Mouse (Mus musculus) heart, adult 2 months (tissue): ENCODE results near the gene Zfp710. TPM values are rescaled to one million over a fixed set of nuclear protein-coding genes. Genes with fewer than 3 reads are reported as not detected.

Experiments used
- DNase-seq, 2 experiments: peaks; one replicate each; pipeline ENCODE4 v3.0.0; 2021
- H3K27ac ChIP-seq: fragments of 200-600 bp; 2 replicates; pipeline ENCODE4 v1.8.1; 2022
- H3K27me3 ChIP-seq: fragments of 200-500 bp; 2 replicates; pipeline ENCODE4 v1.6.1; 2012; ENCODE audit warnings: mild to moderate bottlenecking, low read length, inconsistent platforms, mixed read lengths; ENCODE audit not compliant: control insufficient read depth, insufficient read depth
- H3K36me3 ChIP-seq: fragments of 200-500 bp; 2 replicates; pipeline ENCODE4 v1.6.1; 2012; ENCODE audit warnings: low read length, inconsistent platforms; ENCODE audit not compliant: control insufficient read depth, insufficient read depth
- H3K4me1 ChIP-seq: fragments of 200-500 bp; 2 replicates; pipeline ENCODE4 v1.6.1; 2011; ENCODE audit warnings: low read length; ENCODE audit not compliant: control insufficient read depth, insufficient read depth
- H3K4me3 ChIP-seq: fragments of 200-600 bp; 2 replicates; pipeline ENCODE4 v1.8.1; 2022
- H3K79me2 ChIP-seq: fragments of 200-500 bp; replicated peaks from 2 replicates; pipeline ENCODE4 v1.6.1; 2012; ENCODE audit warnings: mild to moderate bottlenecking, inconsistent platforms, low read length, moderate library complexity, mixed read lengths; ENCODE audit not compliant: control insufficient read depth, insufficient read depth
- H3K9ac ChIP-seq: fragments of 200-500 bp; 2 replicates; pipeline ENCODE4 v1.6.1; 2012; ENCODE audit warnings: low read depth, mild to moderate bottlenecking, control low read depth, inconsistent platforms, low read length, mixed read lengths
- CTCF ChIP-seq: fragments of 200-600 bp; IDR thresholded peaks from 2 replicates; pipeline ENCODE4 v1.8.1; 2022; ENCODE audit warnings: antibody characterized with exemption, mild to moderate bottlenecking, moderate library complexity
- EP300 ChIP-seq: fragments of 200-500 bp; IDR thresholded peaks from 2 replicates; pipeline ENCODE4 v1.6.1; 2011; ENCODE audit warnings: low read depth, low read length, control low read depth; ENCODE audit not compliant: insufficient read depth
- POLR2A ChIP-seq: fragments of 200-500 bp; IDR thresholded peaks from 2 replicates; pipeline ENCODE4 v1.6.1; 2011; ENCODE audit warnings: mild to moderate bottlenecking, low read depth, low read length, control low read depth; ENCODE audit not compliant: insufficient read depth
- WGBS: fragments of 180-500 bp; shearing (Covaris S2); methylation state at CpG from one replicate; pipeline ENCODE4 v1.1.7; 2018; 5-methylcytosine and 5-hydroxymethylcytosine counted together
- intact Hi-C: fragments of 180-260 bp; cut with DNase I; formaldehyde crosslinking; loops from one replicate; pipeline ENCODE4 v1.15.1; 2025
- polyA plus RNA-seq: library from polyadenylated mRNA; depleted of rRNA; stranded (reverse); fragments of >200 nt; gene quantifications from 2 replicates; pipeline ENCODE4 v1.2.3, GENCODE M21; 2012
- total RNA-seq, 2 experiments: library from RNA; stranded (reverse); gene quantifications; 2 replicates each; pipeline ENCODE4 v1.2.3; 2021

Zfp710 gene
- total and polyA plus RNA-seq, 3 experiments = 26.9 to 33.4 (median 32.2) TPM

DNA sequence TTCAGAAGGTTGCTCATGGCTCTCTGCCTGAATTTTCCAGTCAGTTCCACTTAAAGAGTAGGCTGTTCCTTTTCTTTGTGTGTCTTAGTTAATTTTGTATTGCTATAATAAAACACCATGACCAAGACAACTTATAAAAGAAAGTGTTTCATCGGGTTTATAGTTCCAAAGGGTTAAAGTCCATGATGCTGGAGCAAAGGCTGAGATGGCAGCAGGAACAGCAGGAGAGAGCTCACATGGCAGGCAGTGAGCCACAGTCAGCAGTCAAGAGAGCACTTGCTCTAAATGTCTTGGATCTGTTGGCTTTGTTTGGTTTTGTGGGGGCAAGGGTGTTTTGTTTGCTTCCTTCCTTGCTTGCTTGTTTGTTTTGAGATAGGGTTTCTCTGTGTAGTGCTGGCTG lies 26.9 kb upstream of the Zfp710 start:
- no peak for TF ChIP-seq POLR2A
- no peak for TF ChIP-seq CTCF
- TF ChIP-seq EP300 = no peak
- intact Hi-C loops = no loop called here
- Histone ChIP-seq H3K36me3 (no peaks in the 10 kb centered on the region), H3K27ac (no peak overlapping the region), H3K4me1 (no peaks in the 10 kb centered on the region), H3K9ac (no peak overlapping the region), H3K27me3 (no peaks in the 10 kb centered on the region), H3K4me3 (no peak overlapping the region), H3K79me2 (no peaks in the 10 kb centered on the region)
- no peak for DNase-seq
- WGBS = 86% methylated on average over 1 of the region's 1 CpGs

DNA sequence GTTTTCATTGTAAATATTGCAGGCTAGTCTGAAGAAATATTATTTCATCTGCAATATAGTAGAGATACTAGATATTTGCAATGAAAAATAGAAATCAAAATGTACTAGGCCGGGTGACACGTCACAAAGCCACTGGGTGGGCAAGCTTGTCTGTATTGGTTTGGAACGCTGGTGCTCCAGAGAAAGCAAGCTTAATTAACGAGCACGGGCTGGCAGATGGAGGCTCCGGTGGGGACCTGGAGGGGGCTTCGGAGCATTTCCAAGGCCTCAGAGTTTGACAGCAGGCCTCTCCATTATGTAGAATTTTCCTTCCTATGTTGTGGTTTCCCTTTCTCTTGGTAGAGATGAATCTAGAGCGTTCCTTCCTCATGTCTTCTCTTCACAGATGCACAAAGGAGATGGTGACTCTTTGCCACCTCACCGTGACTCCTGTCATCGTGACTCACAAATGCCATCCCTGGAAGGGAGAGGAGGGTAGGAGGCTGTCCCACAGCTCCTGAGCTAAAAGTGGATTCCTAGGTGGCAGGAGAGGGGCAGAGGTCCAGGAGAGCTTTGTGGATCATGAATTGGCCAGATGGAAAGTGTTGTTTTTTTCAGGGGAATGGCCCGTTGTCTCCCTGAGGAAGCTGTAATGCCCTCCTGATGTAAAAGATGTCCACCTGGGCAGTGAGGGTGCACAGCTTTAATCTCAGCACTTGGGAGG lies 22.1 kb upstream of the Zfp710 start:
- Histone ChIP-seq H3K36me3 (no peaks in the 10 kb centered on the region), H3K79me2 (no peaks in the 10 kb centered on the region), H3K4me3 (no peak overlapping the region), H3K4me1 (no peaks in the 10 kb centered on the region), H3K27me3 (no peaks in the 10 kb centered on the region; the same call in 1 of the 2 replicates), H3K27ac (no peak overlapping the region), H3K9ac (no peak overlapping the region)
- WGBS = 89% methylated on average over 11 of the region's 11 CpGs
- intact Hi-C loops = no loop called here
- TF ChIP-seq POLR2A = no peak
- no peak for DNase-seq

DNA sequence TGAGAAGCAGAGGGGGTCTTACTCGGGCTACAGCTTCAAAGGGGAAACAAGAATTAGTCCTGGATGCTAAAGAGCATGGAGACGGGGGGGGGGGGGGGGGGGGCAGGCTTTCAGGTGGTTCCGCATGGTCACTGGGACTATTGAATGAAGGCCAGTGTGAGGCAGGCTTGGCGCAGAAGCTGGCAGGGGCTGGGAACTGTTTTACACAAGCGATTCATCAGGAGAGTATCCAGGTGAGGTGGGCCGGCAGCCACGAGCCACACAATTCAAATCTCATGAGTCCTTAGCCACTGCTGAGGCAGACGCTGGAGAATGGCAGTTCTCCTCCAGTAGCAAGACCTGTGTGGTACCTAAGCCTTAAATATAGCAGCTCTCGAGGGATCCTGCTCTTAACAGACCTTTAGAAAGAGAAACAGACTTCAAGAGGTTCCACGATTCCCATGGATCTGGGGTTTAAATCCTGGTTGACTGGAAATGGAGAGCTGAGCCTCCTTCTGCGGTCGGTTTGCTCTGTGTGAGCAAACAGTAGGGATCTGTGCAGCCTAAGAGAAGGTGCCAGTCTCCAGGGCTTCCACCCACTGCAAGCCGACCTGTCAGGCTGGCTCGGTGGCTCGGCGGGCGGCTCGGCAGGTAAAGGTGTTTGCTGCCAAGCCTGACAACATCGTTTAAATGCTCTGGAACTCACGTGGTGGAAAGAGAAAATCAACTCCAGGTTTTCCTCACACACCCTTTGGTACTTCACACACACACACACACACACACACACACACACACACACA lies 19.6 kb upstream of the Zfp710 start:
- Histone ChIP-seq H3K27ac (no peak overlapping the region), H3K27me3 (no peaks in the 10 kb centered on the region; the same call in 1 of the 2 replicates), H3K4me3 (no peak overlapping the region), H3K79me2 (no peaks in the 10 kb centered on the region), H3K9ac (no peak overlapping the region), H3K4me1 (no peaks in the 10 kb centered on the region), H3K36me3 (no peaks in the 10 kb centered on the region)
- DNase-seq = no peak
- no peak for TF ChIP-seq EP300
- no peak for TF ChIP-seq POLR2A
- no peak for TF ChIP-seq CTCF
- 60% methylated on average over 19 of the region's 20 CpGs for WGBS
- intact Hi-C loops = no loop called here

GRCm38 (mm10) chr7:80010680-80011079 lies 13.9 kb upstream of the Zfp710 start:
- Histone ChIP-seq H3K27me3 (no peaks in the 10 kb centered on the region), H3K9ac (no peak overlapping the region), H3K79me2 (no peaks in the 10 kb centered on the region), H3K4me1 (peaks cover 2% of the 10 kb centered on the region; the same call in 1 of the 2 replicates), H3K27ac (no peak overlapping the region), H3K36me3 (no peaks in the 10 kb centered on the region), H3K4me3 (no peak overlapping the region)
- 70% methylated on average over 5 of the region's 5 CpGs for WGBS
- intact Hi-C loops = no loop called here
- TF ChIP-seq CTCF (no peak), EP300 (no peak), POLR2A (no peak)
- DNase-seq = no peak

DNA sequence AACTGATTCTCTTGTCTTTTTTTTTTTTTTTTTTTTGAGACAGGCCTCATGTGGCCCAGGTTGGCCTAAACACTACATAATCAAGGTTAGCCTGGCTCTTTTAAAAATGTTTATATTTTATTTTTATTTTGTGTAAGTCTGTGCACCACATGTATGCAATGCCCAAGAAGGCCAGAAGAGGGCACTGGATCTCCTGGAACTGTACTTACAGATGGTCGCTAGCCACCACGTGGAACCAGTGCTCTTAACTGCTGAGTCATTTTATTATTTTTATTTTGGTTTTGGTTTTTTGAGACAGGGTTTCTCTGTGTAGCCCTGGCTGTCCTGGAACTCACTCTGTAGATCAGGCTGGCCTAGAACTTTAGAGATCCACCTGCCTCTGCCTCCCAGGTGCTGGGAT lies 13.1 kb upstream of the Zfp710 start:
- intact Hi-C loops = no loop called here
- Histone ChIP-seq H3K4me3 (no peak overlapping the region), H3K79me2 (no peaks in the 10 kb centered on the region), H3K36me3 (no peaks in the 10 kb centered on the region), H3K27ac (no peak overlapping the region), H3K9ac (no peak overlapping the region), H3K27me3 (no peaks in the 10 kb centered on the region), H3K4me1 (peaks cover 2% of the 10 kb centered on the region; the same call in 1 of the 2 replicates)
- peak in 1 of 2 experiments; percentile 29 for DNase-seq
- TF ChIP-seq CTCF = peak; percentile 69
- TF ChIP-seq EP300 = 0 out of 2 replicates have a peak, but pooled peaks have one; percentile 16
- no peak for TF ChIP-seq POLR2A
- 44% methylated on average over 2 of the region's 2 CpGs for WGBS

GRCm38 (mm10) chr7:80013884-80014550 lies 10.6 kb upstream of the Zfp710 start:
- intact Hi-C loops = loop anchor here (1.0 kb wide), 1 partner anchor 30 kb away; no protein-coding TSS in a partner anchor

More at GRCm38 (mm10) chr7:80013884-80014550, 10.6 kb upstream of the Zfp710 start:
- H3K4me1 ChIP-seq = peaks cover 2% of the 10 kb centered on the region; the same call in 1 of the 2 replicates
- no peak overlapping the region for H3K4me3 ChIP-seq
- H3K9ac ChIP-seq = no peak overlapping the region
- H3K79me2 ChIP-seq = no peaks in the 10 kb centered on the region
- peak overlapping the region; percentile 76 for H3K27ac ChIP-seq
- WGBS = 45% methylated on average over 7 of the region's 7 CpGs
- DNase-seq = peak in 1 of 2 experiments; percentile 68
- TF ChIP-seq CTCF = no peak
- peak; percentile 83 for TF ChIP-seq EP300
- TF ChIP-seq POLR2A = peak; percentile 47; the same call in 1 of the 2 replicates
- H3K27me3 ChIP-seq = no peaks in the 10 kb centered on the region
- H3K36me3 ChIP-seq = no peaks in the 10 kb centered on the region
